Mouse (Mus musculus): ENCODE results near the gene Zbtb20.

- no peak for TF ChIP-seq EP300 (IDR thresholded peaks at IDR 0.05; ENCODE audit: insufficient read depth, low read depth, low read length)
- no peak for TF ChIP-seq CTCF (IDR thresholded peaks at IDR 0.05)
- no peak for TF ChIP-seq POLR2A (IDR thresholded peaks at IDR 0.05; ENCODE audit: insufficient read depth, low read depth, low read length)
Observed at GRCm38 (mm10) chr16:43604399-43605013, 728.8 kb downstream of the Zbtb20 start.

All from heart, adult 2 months (tissue).